Mouse (Mus musculus): ENCODE measurements at regions not wholly inside any gene's neighbourhood (a gene's known extent, or its start where the extent isn't known, plus 50 kb on each side); places are given as distances from the start of the nearest gene placed in this dataset.

DNA sequence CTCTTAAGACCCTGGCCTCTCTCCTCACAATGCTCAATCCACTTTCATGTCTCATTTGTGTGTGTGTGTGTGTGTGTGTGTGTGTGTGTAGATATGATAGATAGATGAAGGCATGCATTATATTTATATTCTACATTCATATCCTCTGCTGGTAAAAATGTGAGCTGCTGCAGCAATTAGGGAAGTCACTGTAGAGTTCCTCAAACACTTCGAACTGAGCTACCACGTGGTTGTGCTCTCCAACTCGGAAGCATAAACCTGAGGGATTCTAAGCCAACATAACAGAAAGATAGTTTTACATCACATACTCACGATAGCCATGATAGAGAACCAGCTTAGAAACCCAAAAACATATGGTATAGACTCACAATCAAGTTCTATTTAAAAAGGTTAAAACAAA is 565.5 kb upstream of the B3galt2 start:
- no peak for DNase-seq

DNA sequence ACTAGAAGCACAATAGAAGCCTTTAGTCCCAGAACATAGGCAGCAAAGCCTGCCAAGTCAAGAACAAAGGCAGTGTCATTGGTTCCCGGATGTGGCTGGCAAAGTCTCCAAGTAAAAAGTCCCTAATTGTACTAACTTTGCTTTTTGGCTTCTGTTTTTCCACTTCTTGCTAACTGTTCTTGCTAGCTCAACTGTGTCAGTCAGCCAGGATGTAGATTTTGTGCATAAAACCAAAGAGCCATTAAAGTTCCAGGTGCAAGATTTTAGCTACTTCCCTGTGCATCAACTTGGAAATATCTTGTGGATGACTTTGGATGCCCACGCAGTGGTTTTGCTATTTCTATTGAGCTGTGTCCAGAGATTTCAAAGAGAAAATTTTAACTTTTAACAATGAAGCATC is 560.0 kb upstream of the B3galt2 start:
- DNase-seq = no peak

DNA sequence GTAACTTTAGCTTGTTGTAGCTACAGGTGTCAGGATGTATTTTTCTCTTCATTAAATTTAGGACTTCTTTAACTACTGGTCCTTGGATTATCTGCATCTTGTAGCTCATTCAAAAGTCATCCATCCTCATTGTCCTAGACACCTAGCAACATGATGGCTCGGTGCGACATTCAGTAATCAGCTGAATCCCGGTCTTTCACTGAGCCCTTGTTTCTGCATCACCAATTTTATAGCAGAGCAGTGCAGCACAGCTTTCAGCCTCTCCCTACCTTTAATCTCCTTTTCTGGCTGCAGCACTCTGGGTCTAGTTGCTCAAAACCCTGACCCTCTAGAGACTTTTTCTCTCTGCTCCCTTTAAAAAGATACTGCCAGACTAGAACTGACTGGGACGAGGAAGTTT is 543.6 kb upstream of the B3galt2 start:
- no peak for DNase-seq

DNA sequence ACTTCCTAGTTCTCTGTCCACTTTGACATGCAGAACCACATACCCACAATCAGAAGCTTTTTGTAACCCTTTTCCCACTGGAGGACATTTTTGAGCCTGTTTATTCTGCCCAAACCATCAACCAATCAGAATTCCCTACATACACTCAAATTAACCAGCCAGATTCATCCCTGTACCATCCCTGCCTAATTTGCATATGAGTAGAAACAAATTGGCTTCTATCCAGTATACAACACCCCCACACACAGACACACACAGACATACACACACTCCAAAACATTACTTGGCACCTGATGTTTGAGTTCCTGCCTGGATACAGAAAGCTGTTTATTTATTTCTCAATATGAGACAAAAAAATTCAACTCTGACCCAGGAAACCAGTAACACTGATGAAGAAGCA is 542.2 kb upstream of the B3galt2 start:
- DNase-seq = no peak

DNA sequence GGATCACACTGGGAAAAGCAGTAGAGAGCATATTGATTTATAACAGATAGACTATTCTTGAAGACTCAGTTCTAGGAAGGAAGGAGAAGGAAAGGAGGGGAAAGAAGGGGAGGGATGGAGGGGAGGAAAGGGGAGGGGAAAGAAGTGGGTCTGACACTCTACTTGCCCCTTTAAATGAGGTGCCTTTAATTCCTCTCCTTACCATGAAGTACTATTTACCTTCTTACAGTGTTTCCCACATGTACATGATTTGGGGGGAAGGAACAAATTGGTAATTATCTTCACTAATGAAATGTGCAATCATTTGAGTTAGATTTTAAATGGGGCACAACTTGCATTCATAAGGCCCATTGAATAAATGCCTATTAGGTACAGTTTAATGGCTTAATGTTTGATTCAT is 518.3 kb upstream of the B3galt2 start:
- DNase-seq = no peak

DNA sequence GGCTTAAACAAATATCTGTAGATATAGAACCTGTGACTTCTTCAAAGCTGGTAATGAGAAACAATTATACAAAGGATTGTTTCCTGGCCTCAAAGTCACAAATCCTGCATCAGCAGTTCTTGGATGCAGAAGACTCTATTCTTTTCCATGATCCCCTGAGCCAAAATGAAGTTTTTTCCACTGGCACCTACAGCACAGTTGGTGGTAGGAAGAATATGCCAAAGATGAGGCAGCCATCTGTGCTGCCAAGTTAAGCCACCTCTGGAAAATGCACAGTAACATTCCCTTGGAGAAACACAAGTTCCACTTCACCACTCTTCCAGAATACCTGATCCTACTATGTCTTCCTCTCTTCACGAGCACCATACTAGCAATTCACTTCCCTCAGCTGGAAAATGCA is 510.2 kb upstream of the B3galt2 start:
- DNase-seq = no peak

DNA sequence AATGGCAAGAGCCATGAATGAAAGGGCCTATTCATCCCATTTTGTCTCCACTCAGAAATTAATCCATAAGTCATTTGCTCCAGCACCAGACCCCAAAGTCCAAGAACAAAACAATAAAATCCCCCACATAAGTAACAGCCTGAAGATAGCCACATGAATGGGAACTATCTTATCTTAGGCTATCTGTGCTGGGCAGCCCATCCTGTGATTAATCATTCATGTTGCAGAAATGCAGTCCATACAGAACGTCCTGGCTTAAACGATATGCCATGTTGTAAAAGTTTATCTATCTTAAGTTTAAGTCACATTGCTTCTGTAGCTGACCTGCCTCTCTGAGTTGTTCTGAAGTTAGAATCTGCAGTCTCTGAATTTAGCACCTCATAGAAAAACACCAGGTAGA is 507.7 kb upstream of the B3galt2 start:
- DNase-seq = no peak

DNA sequence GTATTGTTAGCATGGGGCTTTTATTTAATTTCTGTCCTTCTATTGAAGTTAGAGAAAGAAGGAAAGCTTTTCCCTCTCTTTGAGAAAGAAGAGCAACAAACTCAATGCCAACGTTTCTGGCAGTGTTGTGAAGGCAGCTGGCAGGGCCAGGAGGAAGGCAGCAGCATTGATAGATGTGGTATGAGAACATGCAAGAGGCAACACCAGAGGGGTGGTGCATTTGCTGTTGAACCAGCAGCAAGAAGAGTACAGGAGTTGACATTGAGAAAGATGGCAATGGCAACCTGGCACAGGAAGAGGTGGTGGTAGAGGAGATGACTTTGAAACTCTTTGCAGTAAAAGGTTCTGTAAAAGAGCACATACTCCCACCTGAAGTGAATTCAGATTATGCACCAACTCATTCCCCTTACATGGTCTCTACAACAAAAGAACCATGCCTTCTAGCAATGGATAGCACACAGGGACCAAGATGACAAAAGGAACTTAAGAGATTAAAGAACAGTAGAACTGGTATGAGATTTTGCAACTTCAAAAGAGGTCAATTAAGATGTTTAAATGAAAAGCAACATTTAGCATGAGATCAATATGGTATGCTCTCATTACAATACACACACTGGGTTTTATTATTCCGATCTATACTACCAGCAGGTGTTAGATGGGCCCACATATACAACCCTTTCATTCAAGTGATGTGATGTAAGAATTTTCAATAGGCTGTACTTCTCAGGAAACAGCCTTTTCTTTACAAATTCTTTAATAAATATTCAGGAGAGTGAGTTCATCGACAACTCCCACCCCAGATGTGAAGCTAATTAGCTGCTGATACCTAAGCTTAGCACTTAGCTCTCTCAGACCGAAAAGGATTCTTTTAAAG is 495.1 kb upstream of the B3galt2 start:
- DNase-seq = no peak

DNA sequence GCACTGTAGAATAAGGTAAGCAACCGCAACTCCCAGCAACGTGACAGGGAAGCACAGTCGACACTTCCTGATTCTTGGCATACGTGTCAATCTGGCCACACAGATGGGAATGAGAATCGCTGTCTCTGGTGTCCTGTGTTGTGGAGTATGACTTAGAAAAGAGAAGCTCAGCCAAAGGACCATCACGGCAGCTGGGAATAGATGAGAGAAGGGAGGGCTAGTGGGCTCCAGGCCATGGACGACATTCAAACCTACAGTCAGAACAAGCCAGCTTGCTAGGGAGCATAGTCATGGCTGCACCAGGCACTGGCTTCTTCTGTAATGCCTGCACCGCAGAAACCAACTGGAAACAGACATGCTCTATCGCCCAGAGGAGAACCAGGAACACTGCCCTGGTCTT is 469.2 kb upstream of the B3galt2 start:
- DNase-seq = peak; percentile 38

DNA sequence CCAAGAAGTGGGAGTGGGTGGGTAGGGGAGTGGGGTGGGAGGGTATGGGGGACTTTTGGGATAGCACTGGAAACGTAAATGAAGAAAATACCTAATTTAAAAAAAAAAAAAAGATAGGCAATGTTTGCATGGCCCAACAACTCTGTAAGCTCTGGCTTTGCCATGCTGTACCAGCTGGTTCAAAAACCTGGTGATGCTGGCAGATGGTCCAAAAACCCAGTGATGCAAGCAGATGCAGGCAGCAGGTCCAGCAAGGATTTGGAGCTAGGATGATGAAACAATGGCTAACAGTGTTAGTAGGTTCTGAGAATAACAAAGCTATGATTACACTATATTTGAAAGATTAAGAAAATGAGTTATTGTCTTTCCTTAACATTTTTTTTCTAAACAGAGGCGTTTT is 466.6 kb upstream of the B3galt2 start:
- DNase-seq = peak; percentile 10 to 39

DNA sequence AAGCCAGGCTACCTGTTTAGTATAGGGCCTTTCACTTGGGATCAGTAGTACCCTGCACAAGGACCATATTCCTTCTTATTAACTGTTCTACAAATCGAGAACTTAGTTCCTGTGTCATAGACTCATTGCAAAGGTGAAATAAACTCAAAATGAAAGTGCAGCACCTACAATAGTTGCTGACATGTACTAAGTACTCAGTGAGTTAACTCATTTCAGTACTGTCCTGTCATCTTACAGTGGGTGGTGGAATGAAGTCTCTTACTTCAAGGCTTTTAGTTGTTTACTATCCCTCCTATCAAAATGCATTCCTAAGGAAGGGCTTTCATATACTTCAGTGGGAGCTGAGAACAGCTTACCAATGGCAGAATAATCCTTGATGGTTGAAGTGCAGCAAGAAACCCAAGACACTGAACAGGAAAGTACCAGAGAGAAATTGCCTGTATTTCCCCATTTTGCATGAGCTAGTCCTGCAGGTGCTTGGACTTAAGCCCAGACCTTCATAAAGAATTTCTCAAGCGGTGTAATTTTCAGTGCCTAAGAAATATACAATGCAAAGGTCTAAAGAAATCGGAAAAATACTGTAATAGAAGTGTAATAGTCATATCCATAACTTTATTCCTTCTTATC is 448.2 kb upstream of the B3galt2 start:
- no peak for DNase-seq

DNA sequence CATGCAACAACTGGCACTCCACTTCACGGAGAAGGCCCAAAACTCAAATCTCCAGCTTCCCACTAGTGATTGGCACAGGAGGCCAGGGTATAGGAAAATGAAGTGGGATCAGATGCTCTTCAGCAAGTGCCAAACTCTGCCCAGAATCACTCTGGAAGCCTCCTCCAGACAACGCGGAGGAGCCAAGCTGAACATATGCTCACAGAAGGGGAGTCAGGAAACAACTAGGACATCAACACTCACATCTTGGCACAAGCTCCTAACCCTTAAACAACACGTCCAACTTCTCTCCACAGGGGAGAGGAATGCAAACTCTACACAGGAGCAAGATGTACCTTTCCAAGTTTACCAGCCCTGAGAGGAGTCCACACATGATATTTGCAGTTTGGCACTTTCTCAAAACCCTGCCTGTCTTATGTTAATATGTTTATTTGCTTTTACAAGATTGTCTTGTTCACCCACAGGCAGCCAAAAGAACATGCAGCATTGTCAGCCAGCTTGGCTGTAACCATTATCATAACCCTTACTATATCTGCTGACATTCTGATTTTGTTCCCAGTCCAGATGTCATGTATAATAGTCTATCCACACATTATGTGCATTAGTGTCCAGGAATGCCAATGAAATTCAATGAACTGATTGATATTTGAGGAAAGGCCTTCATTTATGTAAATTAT is 440.1 kb upstream of the B3galt2 start:
- DNase-seq = peak; percentile 78 to 82

DNA sequence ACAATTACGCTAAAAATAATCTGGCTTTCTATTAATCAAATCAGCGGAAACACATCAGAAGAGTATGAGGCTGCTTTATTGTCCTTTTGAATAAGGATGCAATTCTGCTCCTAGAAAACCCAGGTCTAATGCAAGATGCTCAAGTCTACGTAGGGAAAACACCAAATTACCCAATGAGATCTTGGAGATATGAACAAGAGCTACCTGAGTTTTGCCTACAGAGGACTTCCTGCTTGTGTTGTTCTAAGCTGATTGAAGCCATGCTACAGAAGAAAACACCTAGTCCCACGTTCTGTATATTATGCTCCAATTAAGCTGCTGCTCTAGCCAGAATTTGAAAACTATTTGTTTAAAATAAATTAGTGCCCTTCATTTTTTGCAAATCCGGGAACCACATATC is 439.5 kb upstream of the B3galt2 start:
- no peak for DNase-seq

DNA sequence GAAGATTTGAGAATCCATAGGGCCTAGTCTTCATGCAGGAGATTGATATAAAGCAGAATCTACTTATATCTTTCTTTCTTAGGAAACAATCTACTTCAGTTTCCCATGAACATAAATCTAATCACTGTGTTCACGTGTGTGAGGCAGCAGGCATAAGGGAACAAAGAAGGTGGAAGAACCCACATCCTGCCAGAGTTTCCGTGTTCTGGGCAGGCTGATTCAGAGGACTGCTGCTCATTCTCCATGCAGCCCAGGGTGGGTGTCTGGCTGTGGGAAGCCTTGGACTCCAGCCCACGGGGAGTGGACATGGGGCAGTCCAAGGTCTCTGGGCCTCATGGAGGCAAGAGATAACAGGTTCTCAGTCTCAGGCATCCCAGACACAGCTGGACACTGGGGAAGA is 438.3 kb upstream of the B3galt2 start:
- DNase-seq = peak in 1 of 2 experiments; percentile 12

DNA sequence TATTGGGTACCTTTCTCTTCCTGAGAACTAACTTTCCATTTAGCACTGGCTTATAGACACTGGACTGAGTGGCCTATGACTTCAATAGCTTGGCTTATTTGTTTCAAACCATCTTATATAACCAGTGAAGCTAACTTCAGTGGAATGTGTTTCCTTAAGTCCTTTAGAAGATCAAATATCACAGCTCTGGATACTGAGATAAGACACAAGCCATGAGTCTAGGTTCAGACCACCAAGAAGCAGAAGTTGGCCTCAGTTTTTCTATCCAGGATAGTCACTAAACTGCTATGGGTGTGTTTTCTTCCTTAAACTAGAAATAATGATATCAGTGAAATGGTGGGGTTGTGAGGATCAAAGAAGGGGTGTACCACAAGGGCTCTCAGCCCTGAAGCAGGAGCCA is 436.4 kb upstream of the B3galt2 start:
- DNase-seq = no peak

DNA sequence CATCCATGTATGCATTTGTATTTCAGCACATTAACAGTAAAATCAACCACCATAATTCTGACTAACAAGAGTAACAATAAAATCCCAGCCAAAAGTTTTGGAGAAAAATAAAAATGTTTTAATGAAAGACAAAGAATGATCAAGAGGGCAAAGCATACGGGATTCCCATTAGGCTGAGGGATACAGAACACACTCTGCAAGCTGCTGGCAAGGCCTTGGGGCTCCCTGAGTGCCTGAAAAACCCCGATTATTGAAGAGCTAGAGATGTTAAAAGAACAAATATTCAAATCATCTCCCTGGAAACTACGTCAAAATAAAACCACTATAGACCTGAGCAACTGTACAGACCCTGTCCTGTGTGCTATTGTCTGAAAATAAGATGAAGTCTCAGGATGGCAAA is 433.5 kb upstream of the B3galt2 start:
- DNase-seq = no peak

DNA sequence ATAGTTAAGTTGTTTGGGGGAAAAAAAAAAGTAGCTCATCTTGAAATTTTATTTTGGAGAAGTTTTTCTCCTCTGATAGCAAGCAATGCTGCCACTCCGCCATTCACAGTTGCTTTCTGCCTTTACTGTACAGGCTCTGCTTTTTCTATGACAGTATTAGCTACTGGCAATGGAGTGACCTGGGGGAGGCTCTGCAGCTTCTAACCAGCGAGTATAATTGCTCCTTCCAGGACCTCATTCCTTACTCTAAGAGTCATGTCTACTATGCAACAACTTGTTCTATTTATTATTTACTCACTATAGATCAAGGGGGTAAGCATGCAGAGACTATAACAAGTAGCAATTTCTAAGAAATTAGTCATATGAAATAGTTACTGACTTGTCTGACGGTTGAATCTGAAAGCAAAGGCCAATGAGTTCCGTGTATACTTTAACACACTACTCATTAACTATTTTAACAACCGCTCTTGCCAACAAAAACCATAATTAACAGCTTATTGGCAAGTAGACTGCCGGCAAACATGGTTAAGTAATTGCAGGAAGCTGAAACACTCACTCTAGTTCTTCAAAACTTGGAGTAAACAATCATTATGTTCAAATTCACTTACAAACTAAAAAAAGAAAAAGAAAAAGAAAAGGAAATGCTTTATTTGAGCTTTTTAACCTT is 432.9 kb upstream of the B3galt2 start:
- no peak for DNase-seq

DNA sequence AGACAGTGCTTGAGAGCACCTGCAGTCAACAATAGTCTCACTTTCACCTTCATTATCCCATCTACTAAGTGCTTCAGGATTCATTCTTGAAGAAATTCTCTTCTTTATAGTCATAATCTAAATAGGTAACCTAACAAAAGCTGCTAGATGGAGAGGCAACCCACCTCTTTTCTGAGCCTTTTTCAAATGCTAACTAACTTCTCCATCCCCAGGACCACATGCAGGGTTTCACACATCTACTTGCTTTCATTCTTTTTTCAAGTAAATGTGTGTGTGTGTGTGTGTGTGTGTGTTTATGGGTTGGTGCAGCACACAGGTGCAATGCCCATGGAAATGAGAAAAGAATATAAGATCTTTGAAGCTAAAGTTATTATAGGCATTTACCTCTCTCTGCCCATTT is 423.1 kb upstream of the B3galt2 start:
- DNase-seq = no peak

DNA sequence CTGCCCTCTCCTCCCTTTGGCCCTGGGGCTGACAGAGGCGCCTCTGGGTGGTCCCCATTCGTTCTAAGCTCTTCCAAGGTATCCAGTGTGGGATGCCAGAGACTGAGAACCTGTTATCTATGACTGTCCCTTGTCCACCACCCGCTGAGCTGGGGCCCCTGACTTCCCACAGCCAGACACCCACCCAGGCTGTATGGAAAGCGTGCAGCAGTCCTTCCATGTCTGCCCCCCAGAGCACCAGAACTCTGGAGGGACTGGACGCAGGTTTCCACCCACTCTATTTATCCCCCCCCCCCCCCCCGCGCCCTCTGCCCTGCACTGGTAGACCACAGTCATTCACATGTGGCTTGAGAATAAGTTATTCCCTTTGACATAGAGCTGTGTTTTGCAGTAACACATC is 408.5 kb upstream of the B3galt2 start:
- no peak for DNase-seq

DNA sequence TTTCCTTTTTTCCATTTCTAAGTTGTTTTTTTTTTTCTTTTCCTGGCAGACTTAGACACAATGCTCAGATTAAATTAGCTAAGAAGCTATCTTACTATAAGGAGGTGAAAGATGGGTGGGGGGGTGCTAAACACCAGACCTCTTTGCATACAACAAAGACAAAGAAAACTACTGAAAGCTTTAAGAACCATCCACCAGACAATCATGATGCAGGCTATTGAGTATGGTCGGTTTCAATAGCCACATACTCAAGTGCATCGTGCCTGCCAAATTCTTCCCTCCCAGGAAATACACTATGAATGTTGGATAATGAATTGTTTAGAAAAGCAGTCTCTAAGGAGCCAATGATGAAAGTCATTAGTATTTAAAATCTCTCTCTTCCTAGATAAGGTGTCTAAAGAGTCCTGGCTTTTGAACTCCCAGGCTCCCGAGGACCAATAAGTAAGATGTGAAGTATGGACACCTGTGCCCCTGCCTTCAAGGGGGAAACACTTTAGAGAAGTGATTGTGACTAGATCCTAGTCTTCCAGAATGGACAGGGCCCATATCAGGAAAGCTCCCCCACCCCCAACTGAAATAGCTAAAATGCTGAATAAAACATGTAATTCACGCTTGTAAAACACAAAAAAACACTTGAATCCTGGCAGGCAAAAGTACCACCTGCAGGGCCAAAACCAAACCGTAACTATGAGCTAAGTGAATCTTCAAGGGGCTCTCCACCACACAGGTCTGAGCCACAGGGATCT is 381.8 kb upstream of the B3galt2 start:
- no peak for DNase-seq

DNA sequence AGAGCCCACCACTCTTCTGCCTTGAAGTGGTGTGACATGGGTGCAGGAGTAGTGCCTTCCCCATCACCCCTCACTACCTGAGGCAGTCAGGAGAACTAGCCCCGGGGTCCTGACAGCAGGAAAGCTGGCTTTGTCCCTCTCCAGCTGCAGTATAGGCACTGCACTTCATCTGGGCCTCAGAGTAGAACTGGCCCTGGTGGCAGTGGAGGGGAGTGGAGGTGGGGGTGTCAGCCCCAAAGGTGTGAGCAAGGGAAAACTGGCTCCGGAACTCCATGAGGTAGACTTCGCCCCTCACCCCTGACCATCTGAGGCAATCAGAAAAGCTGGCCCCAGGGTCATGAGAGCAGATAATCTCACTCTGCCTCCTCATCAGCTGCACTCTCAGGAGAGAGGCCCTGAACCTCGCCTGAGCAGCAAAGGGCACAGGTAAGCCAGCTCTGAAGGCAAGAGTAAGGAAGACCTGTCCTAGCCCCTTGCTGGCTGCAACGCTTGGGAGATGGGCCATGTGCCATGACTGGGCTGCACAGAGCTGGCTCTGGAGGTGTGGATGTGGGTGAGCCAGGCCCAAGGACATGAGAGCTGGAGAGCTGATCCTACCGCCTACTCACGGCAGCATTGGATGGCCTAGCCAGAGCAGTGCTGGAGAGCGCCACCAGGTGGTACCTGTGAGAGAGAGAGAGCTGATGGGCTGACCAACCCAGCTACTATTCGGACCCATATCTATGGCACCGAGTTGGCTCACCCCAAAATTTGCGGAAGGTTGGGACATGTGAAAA is 377.0 kb upstream of the B3galt2 start:
- peak in 1 of 2 experiments; percentile 2 for DNase-seq

DNA sequence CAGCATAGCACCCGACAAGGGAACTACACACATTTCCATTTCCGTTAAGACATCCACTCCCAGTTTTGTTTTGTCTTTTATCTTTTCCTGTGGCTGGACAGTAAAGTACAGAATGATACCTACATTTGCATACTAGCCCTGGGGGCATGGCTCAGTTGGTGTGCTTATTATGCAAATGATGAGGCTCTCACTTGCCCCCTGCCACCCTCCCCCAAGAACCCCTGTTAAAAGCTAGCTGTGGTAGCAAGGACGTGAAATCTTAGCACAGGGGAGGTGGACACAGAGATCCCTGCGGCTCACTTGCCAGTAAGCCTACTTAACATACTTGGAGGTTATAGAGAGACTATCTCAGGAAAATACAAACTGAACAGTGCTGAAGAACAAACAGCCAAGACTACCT is 375.2 kb upstream of the B3galt2 start:
- DNase-seq = no peak
